Mouse (Mus musculus) midbrain, embryonic 15.5 days (tissue): ENCODE measurements at regions not wholly inside any gene's neighbourhood (a gene's known extent, or its start where the extent isn't known, plus 50 kb on each side); places are given as distances from the start of the nearest gene placed in this dataset.

ENCODE experiments used
- ATAC-seq: fragments of 200-750 bp; cut with Nextera tagmentation; replicated peaks from 2 replicates; pipeline ENCODE4 v1.8.0; 2017; ENCODE audit warnings: moderate TSS enrichment
- H3K27ac ChIP-seq: fragments of 300-500 bp; sonication (generic); 2 replicates; pipeline ENCODE4 v1.5.1; 2015; ENCODE audit warnings: mild to moderate bottlenecking, inconsistent platforms
- H3K27me3 ChIP-seq: fragments of 300-500 bp; sonication (generic); replicated peaks from 2 replicates; pipeline ENCODE4 v1.6.1; 2015; ENCODE audit warnings: inconsistent platforms
- H3K36me3 ChIP-seq: fragments of 300-500 bp; sonication (generic); replicated peaks from 2 replicates; pipeline ENCODE4 v1.6.1; 2015; ENCODE audit warnings: inconsistent platforms
- H3K4me1 ChIP-seq: fragments of 300-500 bp; sonication (generic); 2 replicates; pipeline ENCODE4 v1.6.1; 2015; ENCODE audit warnings: inconsistent platforms
- H3K4me2 ChIP-seq: fragments of 300-500 bp; sonication (generic); 2 replicates; pipeline ENCODE4 v1.6.1; 2015; ENCODE audit warnings: inconsistent platforms, mild to moderate bottlenecking, moderate library complexity
- H3K4me3 ChIP-seq: fragments of 300-500 bp; sonication (generic); 2 replicates; pipeline ENCODE4 v1.5.1; 2015; ENCODE audit warnings: mild to moderate bottlenecking, inconsistent platforms
- H3K9ac ChIP-seq: fragments of 300-500 bp; sonication (generic); 2 replicates; pipeline ENCODE4 v1.6.1; 2015; ENCODE audit warnings: mild to moderate bottlenecking, inconsistent platforms
- H3K9me3 ChIP-seq: fragments of 300-500 bp; sonication (generic); 2 replicates; pipeline ENCODE4 v1.6.1; 2016; ENCODE audit warnings: inconsistent platforms
- WGBS: fragments of 180-500 bp; shearing (Covaris S2); methylation state at CpG from one replicate; pipeline ENCODE4 v1.1.7; 2015; ENCODE audit warnings: mixed read lengths; 5-methylcytosine and 5-hydroxymethylcytosine counted together

GRCm38 (mm10) chr5:52975557-52976088 lies 62.3 kb upstream of the Slc34a2 start:
- Histone ChIP-seq H3K9me3 (no peaks in the 10 kb centered on the region), H3K4me1 (no peaks in the 10 kb centered on the region), H3K27me3 (no peaks in the 10 kb centered on the region), H3K27ac (no peak overlapping the region), H3K36me3 (no peaks in the 10 kb centered on the region), H3K4me3 (no peak overlapping the region), H3K9ac (no peak overlapping the region), H3K4me2 (no peak overlapping the region)
- no peak for ATAC-seq
- 63% methylated on average over 8 of the region's 8 CpGs for WGBS

GRCm38 (mm10) chr5:52977826-52978687 lies 59.8 kb upstream of the Slc34a2 start:
- WGBS = 78% methylated on average over 9 of the region's 9 CpGs
- no peaks in the 10 kb centered on the region for H3K27me3 ChIP-seq
- no peaks in the 10 kb centered on the region for H3K4me1 ChIP-seq
- H3K9ac ChIP-seq = no peak overlapping the region
- no peak overlapping the region for H3K4me2 ChIP-seq
- no peak for ATAC-seq
- H3K9me3 ChIP-seq = no peaks in the 10 kb centered on the region
- H3K27ac ChIP-seq = no peak overlapping the region
- no peaks in the 10 kb centered on the region for H3K36me3 ChIP-seq
- H3K4me3 ChIP-seq = no peak overlapping the region

DNA sequence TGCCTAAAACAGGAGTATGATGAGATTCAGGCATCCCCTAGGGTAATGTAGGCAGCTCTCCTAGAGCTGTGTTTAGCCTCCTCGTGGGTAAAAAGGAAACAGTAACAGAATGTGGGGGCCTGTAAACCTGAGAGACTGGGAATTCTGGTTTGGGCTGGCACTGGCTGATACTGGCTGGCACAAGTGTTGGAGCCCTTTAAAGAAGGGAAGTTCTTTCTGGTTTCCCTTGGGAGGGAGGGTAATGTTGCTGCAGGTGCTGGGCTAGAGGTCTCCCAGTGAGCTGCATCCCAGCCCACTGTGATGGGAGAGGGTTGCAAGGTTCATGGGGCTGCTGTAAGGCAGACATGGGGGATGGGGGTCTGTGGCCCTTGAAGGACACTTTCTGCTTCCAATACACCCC lies 58.4 kb upstream of the Slc34a2 start:
- no peak for ATAC-seq
- no peaks in the 10 kb centered on the region for H3K9me3 ChIP-seq
- H3K27ac ChIP-seq = no peak overlapping the region
- H3K36me3 ChIP-seq = no peaks in the 10 kb centered on the region
- 56% methylated on average over 1 of the region's 1 CpGs for WGBS
- no peak overlapping the region for H3K4me2 ChIP-seq
- no peak overlapping the region for H3K4me3 ChIP-seq
- no peaks in the 10 kb centered on the region for H3K27me3 ChIP-seq
- no peak overlapping the region for H3K9ac ChIP-seq
- no peaks in the 10 kb centered on the region for H3K4me1 ChIP-seq

DNA sequence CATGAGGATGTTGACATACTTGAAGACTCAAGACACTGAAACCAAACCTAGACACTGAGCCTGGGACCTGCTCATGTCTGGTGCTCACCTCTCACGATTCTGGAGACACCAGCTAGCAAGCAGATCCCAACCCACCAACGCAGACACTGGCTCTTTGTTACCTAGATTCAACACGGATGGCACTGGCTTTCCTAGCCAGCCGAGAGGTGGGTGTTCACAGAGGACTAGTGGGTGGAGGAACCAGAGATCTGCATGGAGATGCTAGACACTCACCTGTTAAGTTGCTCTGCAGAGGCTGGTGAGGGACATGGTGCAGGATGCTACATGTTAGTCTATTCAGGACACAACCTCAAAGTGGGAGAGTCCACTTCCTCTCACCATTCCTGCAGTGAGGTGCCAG lies 55.8 kb upstream of the Slc34a2 start:
- Histone ChIP-seq H3K9ac (no peak overlapping the region), H3K36me3 (no peaks in the 10 kb centered on the region), H3K27me3 (no peaks in the 10 kb centered on the region), H3K27ac (no peak overlapping the region), H3K4me1 (no peaks in the 10 kb centered on the region), H3K4me2 (no peak overlapping the region), H3K4me3 (no peak overlapping the region), H3K9me3 (no peaks in the 10 kb centered on the region)
- 91% methylated on average over 4 of the region's 4 CpGs for WGBS
- no peak for ATAC-seq

GRCm38 (mm10) chr5:52982741-52983140 lies 55.1 kb upstream of the Slc34a2 start:
- Histone ChIP-seq H3K27ac (no peak overlapping the region), H3K9ac (no peak overlapping the region), H3K4me2 (no peak overlapping the region), H3K36me3 (no peaks in the 10 kb centered on the region), H3K9me3 (no peaks in the 10 kb centered on the region), H3K27me3 (no peaks in the 10 kb centered on the region), H3K4me1 (no peaks in the 10 kb centered on the region), H3K4me3 (no peak overlapping the region)
- ATAC-seq = no peak
- WGBS = 75% methylated on average over 4 of the region's 4 CpGs
